Mouse (Mus musculus): ENCODE data around the gene Rbms3.

Gene Rbms3

GRCm38 (mm10) chr9:116873033-116873975, 756.4 kb downstream of the Rbms3 start:
- in situ Hi-C loops (cut with MboI; ENCODE audit: unreplicated experiment in 2 of 2): no loop called here

DNA sequence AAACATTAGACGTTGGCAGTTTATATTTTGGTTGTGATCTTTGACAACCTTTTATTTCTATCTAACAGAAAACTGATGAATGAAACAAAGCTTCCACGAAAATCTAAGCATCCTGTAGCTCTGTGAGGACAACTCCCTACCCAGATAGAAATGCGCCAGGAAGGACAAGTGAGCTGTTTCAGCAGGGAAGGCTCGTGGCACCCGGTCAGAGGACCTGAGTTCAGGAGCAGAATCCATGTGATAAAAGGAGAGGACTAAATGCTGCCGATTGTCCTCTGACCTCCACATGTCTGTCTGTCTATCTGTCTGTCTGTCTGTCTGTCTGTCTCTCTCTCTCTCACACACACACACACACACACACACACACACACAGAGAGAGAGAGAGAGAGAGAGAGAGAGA, 757.4 kb downstream of the Rbms3 start:
- in situ Hi-C loops (cut with MboI; ENCODE audit: unreplicated experiment in 2 of 2): no loop called here

GRCm38 (mm10) chr9:116871576-116871975, 758.1 kb downstream of the Rbms3 start:
- in situ Hi-C loops (cut with MboI; ENCODE audit: unreplicated experiment in 2 of 2): no loop called here

GRCm38 (mm10) chr9:116866060-116866459, 763.7 kb downstream of the Rbms3 start:
- in situ Hi-C loops (cut with MboI; ENCODE audit: unreplicated experiment in 2 of 2): no loop called here

DNA sequence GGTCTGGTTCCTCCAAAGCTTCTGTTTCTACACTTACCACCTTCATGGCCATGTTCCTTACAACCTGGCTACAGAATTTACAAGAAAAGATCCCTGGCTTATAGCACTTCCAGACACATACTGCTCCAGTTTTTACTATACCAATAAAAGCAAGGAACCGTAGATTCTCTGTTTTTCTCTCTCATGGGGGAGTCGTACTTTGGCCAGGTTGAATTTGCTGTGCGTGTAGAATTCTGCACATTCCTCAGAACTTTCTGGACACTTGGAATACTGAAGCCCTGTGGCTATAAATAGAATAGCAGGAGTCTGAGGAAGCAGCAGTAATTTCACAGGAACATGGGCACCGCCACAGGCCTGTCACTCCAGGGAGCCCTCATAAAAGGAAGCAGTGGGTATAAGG, 766.1 kb downstream of the Rbms3 start:
- in situ Hi-C loops (cut with MboI; ENCODE audit: unreplicated experiment in 2 of 2): no loop called here

DNA sequence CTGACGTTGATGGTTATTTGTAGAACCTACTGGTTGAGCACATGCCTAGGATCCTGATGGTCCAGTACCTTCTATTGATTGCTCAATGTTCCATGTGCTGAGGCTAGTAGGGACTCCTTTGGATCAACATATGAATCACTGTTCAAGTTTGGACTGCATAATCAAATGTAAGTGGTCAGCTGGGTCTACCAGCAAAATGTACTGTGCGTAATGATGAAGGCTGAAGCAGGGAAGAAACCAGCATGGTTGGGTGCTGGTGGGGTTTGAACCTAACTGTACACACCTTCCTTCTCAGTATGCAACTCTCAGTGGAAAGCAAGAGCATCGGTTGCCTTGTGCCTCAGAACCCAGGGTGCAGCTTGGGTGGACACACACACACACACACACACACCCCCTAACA, 767.4 kb downstream of the Rbms3 start:
- in situ Hi-C loops (cut with MboI; ENCODE audit: unreplicated experiment in 2 of 2): no loop called here

- in situ Hi-C loops (cut with MboI; ENCODE audit: unreplicated experiment in 2 of 2): no loop called here
Measured at GRCm38 (mm10) chr9:116857861-116858595, 771.7 kb downstream of the Rbms3 start.

DNA sequence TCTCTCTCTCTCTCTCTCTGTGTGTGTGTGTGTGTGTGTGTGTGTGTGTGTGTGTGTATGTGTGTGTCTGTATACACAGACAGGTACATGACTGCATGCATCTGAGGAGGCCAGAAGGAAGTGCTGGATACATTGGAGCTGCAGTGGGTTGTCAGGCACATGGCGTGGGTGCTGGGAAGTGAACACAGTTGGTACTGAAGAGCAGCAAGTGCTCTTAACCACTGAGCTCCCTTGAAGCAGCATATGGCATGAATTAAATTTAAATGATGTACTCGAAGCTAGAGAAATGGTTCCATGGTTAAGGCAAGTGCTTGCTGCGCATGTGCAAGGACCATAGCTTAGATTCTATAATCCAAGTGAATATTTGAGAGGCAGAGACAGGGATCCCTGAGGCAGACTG, 772.6 kb downstream of the Rbms3 start:
- in situ Hi-C loops (cut with MboI; ENCODE audit: unreplicated experiment in 2 of 2): no loop called here

DNA sequence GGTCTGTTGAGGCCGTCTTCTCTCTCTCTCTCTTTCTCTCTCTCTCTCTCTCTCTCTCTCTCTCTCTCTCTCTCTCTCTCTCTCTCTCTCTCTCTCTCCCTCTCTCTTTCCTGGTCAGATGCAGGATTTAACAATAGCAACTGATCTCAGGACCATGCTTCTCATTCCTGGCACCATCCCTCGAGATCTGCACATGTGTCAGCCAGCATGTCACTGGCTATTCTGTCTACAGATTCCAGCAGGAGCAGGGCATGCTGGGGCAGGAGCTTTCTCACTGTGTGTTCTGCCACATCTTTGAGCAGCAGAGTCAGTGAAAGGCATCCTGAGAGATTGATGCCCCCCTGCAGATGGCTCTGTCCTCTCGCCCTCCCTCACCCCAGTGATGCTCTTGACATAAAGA, 774.0 kb downstream of the Rbms3 start:
- in situ Hi-C loops (cut with MboI; ENCODE audit: unreplicated experiment in 2 of 2): no loop called here

DNA sequence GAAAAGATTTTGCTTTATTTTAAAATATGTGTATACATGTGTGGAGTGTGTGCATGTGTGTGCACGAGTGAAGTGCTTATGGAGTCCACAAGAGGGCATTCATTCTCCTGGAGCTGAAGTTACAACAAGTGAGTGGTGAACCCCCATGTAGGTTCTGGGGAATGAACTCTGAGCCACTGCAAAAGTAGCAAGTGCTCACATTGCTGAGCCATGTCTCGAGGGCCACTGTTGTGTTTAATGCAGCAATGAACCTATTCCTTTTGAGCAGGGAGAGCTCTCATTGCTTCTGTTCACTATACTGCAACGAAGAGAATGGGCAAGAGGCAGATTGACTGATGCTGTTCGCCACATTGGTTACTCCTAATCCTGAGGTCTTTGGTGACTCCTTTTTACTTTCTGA, 780.8 kb downstream of the Rbms3 start:
- in situ Hi-C loops (cut with MboI; ENCODE audit: unreplicated experiment in 2 of 2): no loop called here

- in situ Hi-C loops (cut with MboI; ENCODE audit: unreplicated experiment in 2 of 2): no loop called here
Measured at GRCm38 (mm10) chr9:116848166-116848565, 781.5 kb downstream of the Rbms3 start.

GRCm38 (mm10) chr9:116847241-116848135, 782.2 kb downstream of the Rbms3 start:
- in situ Hi-C loops (cut with MboI; ENCODE audit: unreplicated experiment in 2 of 2): no loop called here

DNA sequence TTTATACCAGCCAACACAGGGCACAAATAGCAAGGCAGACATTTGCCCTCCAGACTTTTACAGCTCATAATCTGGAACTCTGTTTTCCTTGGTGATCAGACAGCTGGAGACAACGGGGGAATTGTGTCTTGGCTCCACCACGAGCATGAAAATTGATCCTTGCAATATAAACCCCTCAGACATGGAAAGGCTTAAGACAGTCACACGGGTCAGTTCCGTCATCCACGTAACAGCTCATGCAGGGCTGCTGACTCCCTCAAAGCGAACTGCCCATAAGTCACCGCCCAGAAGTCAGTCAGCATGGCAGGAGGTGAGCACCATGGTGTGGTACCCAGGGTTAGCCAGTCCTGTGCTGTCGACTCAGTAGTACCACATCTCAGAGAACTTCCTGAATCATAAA, 794.8 kb downstream of the Rbms3 start:
- in situ Hi-C loops (cut with MboI; ENCODE audit: unreplicated experiment in 2 of 2): no loop called here

GRCm38 (mm10) chr9:116833677-116834076, 796.0 kb downstream of the Rbms3 start:
- in situ Hi-C loops (cut with MboI; ENCODE audit: unreplicated experiment in 2 of 2): no loop called here

- in situ Hi-C loops (cut with MboI; ENCODE audit: unreplicated experiment in 2 of 2): no loop called here
Measured at GRCm38 (mm10) chr9:116832822-116833221, 796.9 kb downstream of the Rbms3 start.

DNA sequence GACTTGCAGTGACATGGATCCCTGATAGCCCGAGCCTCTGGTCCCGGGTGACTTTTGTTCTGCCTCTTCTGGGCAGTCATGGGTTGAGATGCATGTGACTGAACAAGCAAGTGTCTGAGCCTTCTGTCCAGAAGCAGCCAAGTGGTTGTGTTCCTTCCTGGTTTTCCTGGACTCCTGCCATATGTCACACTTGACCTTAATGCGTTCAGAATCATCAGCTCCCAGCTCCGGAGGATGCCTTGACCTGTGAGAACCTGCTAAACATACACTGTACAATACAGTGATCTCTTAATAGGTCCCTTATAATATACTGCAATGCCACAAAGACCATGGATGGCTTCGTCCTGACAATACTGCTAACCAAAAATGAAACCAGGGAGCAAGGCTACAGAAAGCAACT, 798.3 kb downstream of the Rbms3 start:
- in situ Hi-C loops (cut with MboI; ENCODE audit: unreplicated experiment in 2 of 2): no loop called here

- in situ Hi-C loops (cut with MboI; ENCODE audit: unreplicated experiment in 2 of 2): no loop called here
Measured at GRCm38 (mm10) chr9:116829929-116830328, 799.8 kb downstream of the Rbms3 start.

GRCm38 (mm10) chr9:116821601-116822000, 808.1 kb downstream of the Rbms3 start:
- in situ Hi-C loops (cut with MboI; ENCODE audit: unreplicated experiment in 2 of 2): no loop called here

- in situ Hi-C loops (cut with MboI; ENCODE audit: unreplicated experiment in 2 of 2): no loop called here
Measured at GRCm38 (mm10) chr9:116817196-116817595, 812.5 kb downstream of the Rbms3 start.

- in situ Hi-C loops (cut with MboI; ENCODE audit: unreplicated experiment in 2 of 2): no loop called here
Measured at GRCm38 (mm10) chr9:116814495-116815094, 815.1 kb downstream of the Rbms3 start.

Measured in v-Abl transformed pro-B cells (cell line).